ENCODE assay signal across 32 mouse cellular contexts in the genomic region with DNA sequence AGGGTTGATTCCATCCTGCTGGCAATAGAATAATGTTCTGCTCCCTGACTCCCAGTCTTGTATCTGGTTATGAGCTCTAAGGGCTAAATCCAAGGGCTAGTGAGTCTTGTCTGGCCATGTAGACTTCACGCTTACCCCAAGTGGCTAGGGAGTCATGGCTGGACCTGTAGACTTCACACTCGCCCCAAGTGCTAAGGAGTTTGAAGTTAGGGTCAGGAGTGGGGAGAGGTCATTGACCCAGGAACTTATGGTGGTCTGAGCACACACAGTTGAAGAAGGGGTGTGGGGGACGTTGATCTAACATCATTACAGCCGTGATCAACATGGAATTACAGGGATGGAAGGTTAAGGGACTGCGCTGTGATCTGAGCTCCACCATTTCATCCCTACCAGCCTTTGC.
"Had no signal": no experiment of that assay in that cellular context is flagged by ENCODE, and none has a peak within 500 bp of the region (broad histone marks: within the 10 kb centered on the region; RNA-seq: fewer than 3 reads in every experiment).

No protein-coding gene starts in this region.

- H3K9ac ChIP-seq: limb, embryonic 12.5 days; limb, embryonic 13.5 days; limb, embryonic 15.5 days; liver, embryonic 12.5 days; liver, embryonic 13.5 days; liver, embryonic 14.5 days; liver, embryonic 15.5 days; liver, postnatal 0 days; lung, embryonic 14.5 days; lung, embryonic 15.5 days; midbrain, embryonic 12.5 days; midbrain, embryonic 13.5 days; midbrain, embryonic 15.5 days; neural tube, embryonic 12.5 days had no signal

- H3K4me2 ChIP-seq: limb, embryonic 12.5 days; limb, embryonic 13.5 days; limb, embryonic 15.5 days; liver, embryonic 11.5 days; liver, embryonic 12.5 days; liver, embryonic 13.5 days; liver, embryonic 15.5 days; lung, embryonic 14.5 days; lung, embryonic 15.5 days; midbrain, embryonic 11.5 days; midbrain, embryonic 12.5 days; midbrain, embryonic 13.5 days; midbrain, embryonic 15.5 days; neural tube, embryonic 12.5 days had no signal

- H3K27ac ChIP-seq: limb, embryonic 10.5 days; limb, embryonic 12.5 days; limb, embryonic 13.5 days; limb, embryonic 15.5 days; liver, embryonic 12.5 days; liver, embryonic 13.5 days; liver, embryonic 14.5 days; liver, embryonic 15.5 days; lung, embryonic 15.5 days; macrophage; midbrain, embryonic 10.5 days; midbrain, embryonic 12.5 days; midbrain, embryonic 13.5 days; midbrain, embryonic 15.5 days; neural tube, embryonic 12.5 days had no signal

- H3K9me3 ChIP-seq: limb, embryonic 10.5 days; limb, embryonic 12.5 days; limb, embryonic 13.5 days; limb, embryonic 15.5 days; liver, embryonic 12.5 days; liver, embryonic 13.5 days; liver, embryonic 15.5 days; lung, embryonic 15.5 days; megakaryocyte, embryonic 14.5 days; midbrain, embryonic 12.5 days; midbrain, embryonic 13.5 days; midbrain, embryonic 15.5 days; neural tube, embryonic 12.5 days had no signal

- H3K27me3 ChIP-seq: limb, embryonic 12.5 days; limb, embryonic 13.5 days; limb, embryonic 15.5 days; liver, embryonic 12.5 days; liver, embryonic 13.5 days; liver, embryonic 15.5 days; lung, embryonic 15.5 days; megakaryocyte, embryonic 14.5 days; midbrain, embryonic 12.5 days; midbrain, embryonic 13.5 days; midbrain, embryonic 15.5 days; neural tube, embryonic 12.5 days had no signal

- H3K36me3 ChIP-seq: limb, embryonic 15.5 days; liver, embryonic 15.5 days; midbrain, embryonic 15.5 days had no signal

- H3K4me3 ChIP-seq: limb, embryonic 10.5 days; limb, embryonic 12.5 days; limb, embryonic 13.5 days; limb, embryonic 15.5 days; liver, embryonic 12.5 days; liver, embryonic 13.5 days; liver, embryonic 15.5 days; lung, embryonic 15.5 days; megakaryocyte, embryonic 14.5 days; midbrain, embryonic 10.5 days; midbrain, embryonic 12.5 days; midbrain, embryonic 13.5 days; midbrain, embryonic 15.5 days; myocyte; neural tube, embryonic 12.5 days had no signal

- ATAC-seq: liver, embryonic 12.5 days; liver, postnatal 0 days; lung, postnatal 0 days; midbrain, embryonic 13.5 days; midbrain, embryonic 15.5 days; midbrain, embryonic 16.5 days had no signal

- H3K4me1 ChIP-seq: limb, embryonic 10.5 days; limb, embryonic 12.5 days; limb, embryonic 13.5 days; limb, embryonic 15.5 days; midbrain, embryonic 10.5 days; midbrain, embryonic 12.5 days; midbrain, embryonic 13.5 days; midbrain, embryonic 15.5 days; neural tube, embryonic 12.5 days had no signal

- DNase-seq: left cerebral cortex, postnatal 4 days; liver; liver, embryonic 13.5 days; liver, postnatal 0 days; lung, adult 18-20 months; lung, adult 2 months; lung, embryonic 14.5 days; lung, postnatal 10 days; lung, postnatal 14 days; lung, postnatal 36 days; lung, postnatal 4 days; midbrain, embryonic 14.5 days had no signal
